Mouse (Mus musculus) layer of hippocampus, postnatal 14 days (tissue): ENCODE measurements at regions not wholly inside any gene's neighbourhood (a gene's known extent, or its start where the extent isn't known, plus 50 kb on each side); places are given as distances from the start of the nearest gene placed in this dataset.
"Not testable (repeated sequence)": the region's sequence is repeated elsewhere in the genome, so short reads cannot be mapped to it uniquely, and the experiment has no call there.

Source experiments
- DNase-seq, 2 experiments: peaks; one replicate each; pipeline ENCODE4 v3.0.0; 2021 to 2022; ENCODE audit warnings: low spot score in 2 of 2, mixed read lengths in 1 of 2

DNA sequence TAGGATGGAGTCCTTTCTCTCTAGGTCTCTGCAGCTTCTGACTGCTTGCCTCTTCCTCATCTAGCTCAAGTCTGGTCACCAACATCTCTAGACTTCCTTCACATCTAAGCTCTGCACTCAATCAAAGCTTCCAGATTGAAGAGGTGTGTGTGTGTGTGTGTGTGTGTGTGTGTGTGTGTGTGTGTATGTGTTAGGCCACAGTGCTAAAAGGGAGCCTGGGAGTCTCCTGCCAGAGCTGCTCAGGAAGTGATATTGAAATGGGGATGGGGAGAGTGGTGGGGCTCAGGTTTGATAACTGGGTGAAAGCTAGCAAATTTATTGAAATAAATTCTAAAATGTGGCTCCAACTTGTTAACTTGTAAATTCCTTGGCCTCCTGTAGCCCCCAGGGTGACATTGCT is 73.3 kb downstream of the Gm31371 start:
- not testable (repeated sequence) for DNase-seq

DNA sequence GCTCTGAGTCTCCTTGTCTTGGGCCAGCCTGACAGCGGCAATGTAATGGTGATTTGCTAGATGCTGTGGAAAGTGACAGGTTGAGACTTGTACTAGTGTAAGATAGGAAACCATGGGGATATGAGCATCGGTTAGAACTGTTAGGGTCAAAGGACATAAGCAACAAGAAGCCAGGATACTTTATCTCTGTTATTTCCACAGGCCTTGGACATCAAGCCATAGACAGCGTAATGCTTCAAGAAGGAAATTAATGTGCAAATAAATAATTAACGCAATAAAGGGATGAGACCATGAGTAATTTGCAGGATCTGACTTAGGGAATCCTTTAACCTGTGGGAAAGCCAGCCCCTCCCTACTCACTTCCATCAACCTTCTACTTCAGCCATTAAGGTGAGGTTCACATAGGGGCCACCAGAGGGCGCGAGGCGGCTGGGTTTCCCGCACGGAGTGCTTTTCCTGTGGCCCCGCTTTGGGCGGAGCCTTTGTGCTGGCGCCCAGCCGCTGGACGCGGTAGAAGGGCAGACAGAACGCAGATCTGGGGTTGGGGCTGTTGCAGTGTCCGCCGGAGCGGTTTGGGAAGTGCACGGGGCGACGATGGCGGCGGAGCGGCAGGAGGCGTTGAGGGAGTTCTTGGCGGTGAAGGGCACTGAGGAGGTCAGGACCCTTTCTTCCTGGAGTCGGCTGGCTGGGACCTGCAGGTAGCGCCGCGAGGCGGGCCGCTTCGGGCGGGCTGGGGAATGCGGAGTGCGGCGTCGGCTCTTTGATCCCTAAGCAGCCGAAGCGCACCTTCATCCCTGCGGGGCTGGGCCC is 76.5 kb downstream of the Gm31371 start:
- DNase-seq: peak; percentile 37 to 39

DNA sequence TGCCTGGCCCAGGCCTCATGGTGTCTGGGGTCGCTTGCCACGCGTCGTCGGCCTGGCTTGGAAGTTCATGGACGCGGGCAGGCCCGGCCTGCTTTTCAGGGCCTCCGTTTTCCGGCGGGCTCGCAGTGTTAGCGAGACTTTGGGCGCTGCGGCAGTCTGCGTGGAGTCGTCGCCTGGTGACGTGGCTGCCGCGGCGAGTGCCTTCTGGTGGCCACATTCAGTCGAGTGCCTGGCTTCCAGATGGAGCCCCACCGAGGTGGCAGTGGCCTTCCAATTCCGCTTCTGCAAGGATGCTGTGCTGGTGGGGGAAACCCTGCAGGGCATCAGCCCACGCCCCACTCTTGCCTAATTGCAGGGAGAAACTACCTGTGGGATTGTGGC is 77.1 kb downstream of the Gm31371 start:
- not testable (repeated sequence) for DNase-seq

DNA sequence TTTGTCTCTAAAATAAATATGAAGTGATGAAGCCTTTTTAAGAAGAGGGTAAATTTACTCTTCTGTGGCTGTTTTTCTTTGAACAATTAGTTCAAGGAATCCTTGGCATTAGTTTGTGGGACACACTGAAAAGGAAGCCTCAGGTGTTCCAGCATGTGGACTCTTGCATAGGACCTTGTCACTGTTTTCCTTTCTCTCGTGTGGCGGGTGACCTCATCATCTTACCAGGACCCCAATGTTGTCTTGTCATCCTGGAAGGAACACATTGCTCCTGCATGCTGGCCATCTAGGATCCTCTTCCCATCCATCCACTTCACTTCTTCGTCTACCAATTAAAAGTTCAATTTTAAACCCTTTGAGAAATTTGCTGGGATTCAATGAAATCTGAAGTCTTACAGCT is 104.9 kb downstream of the Gm31371 start:
- peak in 1 of 2 experiments; percentile 32 for DNase-seq

DNA sequence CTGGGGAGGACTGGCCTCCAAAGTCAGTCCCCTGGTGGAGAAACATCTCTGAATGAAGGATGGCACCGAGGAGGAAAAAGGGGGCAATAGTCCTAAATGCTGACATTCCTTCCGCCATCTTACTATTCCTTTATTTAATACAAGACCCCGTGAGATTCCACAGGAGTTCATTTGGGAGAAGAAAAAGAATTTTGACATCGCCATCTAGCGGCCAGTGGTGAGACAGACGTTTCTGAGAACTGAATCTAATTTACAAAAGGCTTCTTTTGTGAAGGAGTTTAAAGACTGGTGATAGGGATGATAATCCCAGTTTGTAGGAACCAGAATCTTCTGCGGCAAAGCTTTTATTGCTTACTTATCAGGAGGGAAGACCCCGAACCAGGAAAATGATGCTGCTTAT is 107.8 kb downstream of the Gm31371 start:
- DNase-seq: not testable (repeated sequence)

DNA sequence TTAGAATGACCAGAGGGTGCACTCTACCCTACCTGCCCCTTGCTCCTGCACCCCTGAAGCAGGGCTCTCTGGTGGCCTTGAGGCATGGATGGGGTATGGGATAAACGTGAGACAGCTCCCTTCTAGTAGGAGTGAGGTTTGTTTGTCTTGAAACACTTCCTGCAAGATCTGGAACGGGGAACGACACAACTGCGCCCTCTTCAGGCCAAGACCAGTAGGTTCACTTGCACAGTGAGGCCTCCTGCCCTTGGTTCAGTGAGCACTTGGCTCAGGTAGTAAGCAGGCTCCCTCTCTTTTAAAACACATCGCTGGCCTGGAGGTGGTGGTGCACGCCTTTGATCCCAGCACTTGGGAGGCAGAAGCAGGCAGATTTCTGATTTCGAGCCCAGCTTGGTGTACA is 110.1 kb downstream of the Gm31371 start:
- not testable (repeated sequence) for DNase-seq

DNA sequence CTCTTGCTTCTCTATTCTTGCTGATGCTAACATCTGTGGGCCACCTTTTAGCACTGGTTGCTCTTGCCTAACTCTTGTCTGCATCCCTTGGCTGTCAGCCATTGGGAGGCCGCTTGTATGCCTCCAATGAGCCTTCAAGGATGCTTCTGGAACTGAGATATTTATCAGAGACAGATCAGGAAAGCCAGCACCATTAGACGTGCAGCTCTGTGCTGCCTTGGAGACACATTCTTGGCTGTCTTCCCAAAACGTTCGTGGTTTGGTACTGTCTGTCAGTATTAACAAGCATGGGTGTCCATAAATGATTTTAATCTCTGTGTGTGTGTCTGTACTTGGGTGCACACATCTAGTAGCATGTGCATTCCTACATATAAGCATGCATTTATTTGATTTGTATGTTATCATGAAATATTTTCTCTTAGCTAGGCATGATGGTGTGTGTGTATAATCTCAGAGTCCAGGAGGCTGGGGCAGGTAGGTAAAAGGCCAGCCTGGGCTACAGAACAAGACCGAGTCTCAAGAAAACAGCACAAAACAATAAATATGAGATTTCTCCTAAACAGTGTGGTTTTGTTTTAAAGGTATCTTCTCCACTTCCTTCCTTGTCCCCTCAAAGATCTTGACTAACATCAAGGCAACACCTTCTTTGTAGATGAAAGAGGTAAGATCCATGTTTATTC is 111.4 kb downstream of the Gm31371 start:
- DNase-seq: not testable (repeated sequence)

DNA sequence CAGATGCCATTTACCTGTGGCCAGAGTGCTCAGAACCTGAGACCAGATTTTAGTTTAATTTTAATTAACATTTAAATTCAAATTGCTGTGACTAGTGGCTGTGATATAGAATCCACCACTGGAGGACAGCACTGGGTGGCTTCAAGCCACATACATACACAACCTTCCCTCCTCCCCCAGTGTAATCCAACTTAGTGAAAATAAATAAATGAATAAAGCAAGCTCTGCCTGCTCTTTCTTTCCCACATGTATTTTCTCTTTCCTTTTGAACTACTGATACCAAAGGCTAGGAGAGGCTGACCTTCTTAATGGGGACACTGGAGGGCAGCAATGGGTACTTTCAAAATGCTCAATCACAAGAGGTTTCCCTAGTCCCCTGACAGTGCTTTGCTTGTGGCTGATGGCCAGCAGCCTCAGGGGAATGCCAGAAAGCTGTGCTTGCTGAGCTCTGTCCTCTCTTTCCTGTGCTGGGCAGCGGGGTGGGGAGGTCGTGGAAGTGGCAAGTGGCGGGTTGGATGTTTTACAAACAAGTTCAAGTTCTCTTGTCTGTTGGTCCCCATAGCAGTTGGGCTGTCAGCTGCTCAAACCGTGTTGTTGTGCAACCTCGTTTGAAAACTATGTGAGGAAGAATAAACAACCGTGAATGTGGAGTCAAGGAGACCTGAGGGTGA is 112.4 kb downstream of the Gm31371 start:
- DNase-seq: not testable (repeated sequence)

DNA sequence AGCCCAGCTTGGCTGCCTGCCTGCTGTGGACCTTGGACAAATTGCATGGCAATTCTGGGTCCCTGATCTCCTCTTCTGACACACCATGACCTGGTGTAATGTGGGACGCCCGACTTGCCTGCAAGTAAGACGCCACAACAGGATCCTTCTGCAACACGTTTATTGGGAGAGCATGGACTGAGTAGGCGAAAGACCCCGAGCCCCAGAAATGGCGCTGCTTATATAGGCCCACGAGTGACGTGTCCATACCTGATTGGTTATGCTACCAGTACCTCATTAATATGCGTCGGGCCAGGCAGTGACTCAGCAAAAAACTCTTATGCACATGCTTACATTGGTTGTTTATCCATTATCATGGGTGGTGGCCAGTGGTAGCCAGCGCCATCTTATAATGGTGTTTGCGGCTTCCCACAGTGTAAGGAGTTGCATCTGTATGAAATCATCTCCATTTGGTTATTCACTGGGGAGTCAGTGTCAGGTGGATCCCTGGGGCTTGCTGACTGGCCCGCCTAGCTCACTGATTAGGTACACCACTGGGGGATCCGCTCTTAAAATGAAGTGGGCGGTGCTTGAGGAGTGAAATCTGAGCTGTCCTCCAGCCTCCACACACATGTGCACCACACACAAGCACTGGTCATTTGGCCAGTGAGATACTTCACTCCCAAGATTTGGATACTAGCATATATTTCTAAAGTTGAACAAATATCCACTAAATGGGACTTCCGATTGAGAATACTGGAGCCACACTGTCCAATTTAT is 113.1 kb downstream of the Gm31371 start:
- DNase-seq: peak in 1 of 2 experiments; percentile 21

DNA sequence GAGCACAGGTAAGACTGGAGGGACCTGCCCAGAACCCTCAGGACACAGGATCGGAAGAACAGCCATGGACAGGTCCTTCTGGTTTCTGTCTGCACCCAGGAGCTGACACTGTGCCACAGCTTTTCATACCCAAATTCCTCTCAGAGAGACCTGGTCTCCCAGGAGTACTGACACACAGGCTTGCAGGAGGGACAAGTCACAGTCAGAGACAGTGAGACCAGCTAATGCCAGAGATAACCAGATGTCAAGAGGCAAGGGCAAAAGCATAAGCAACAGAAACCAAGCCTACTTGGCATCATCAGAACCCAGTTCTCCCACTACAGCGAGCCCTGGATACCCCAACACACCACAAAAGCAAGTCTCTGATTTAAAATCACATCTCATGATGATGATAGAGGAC is 122.3 kb downstream of the Gm31371 start:
- not testable (repeated sequence) for DNase-seq

DNA sequence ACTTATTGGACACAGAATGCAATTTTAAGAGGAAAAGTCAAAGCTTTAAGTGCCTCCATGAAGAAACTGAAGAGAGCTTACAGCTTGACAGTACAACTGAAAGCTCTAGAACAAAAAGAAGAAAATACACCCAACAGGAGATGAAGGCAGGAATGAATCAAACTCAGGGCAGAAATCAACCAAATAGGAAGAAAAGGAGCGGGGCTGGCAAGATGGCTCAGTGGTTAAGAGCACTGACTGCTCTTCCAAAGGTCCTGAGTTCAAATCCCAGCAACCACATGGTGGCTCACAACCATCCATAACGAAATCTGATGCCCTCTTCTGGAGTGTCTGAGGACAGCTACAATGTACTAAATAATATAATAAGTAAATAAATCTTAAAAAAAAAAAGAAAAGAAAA is 124.8 kb downstream of the Gm31371 start:
- DNase-seq: not testable (repeated sequence)

DNA sequence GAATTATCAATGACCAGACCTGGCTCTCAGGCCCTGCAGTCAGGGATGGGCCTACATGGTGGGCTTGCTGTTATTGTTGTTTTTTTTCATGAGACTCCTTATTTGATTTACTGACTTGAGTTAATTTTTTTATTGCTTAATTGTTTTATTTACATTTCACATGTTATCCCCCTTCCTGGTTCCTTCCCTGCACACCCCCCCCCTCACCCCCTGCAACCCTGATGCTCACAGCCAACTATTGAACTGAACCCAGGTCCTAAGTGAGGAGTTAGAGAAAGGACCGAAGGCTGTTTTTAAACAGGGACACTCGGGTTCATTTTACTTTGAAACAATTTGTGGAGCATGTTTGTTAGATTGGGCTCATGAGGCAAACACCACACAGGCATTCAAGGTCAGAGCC is 126.9 kb downstream of the Gm31371 start:
- DNase-seq: not testable (repeated sequence)

DNA sequence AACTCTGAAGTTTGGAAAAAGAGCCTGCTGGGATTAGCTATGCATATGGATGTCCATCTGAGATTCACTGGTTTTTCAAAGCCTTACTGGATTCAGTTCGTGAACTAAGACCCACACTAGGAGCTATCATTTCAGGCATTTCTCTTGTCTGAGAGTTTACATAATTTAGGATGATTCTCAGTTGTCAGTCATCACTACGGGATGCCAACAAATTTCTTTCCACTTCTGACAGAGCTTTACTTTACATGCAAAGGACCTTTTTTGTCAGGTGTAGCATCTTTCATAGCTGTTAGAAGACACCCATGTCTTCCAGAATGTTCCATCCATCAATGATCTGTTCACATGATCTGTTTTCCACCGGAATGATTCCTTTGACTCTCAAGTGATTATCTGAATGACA is 154.4 kb downstream of the Gm31371 start:
- peak; percentile 0 to 4 for DNase-seq

DNA sequence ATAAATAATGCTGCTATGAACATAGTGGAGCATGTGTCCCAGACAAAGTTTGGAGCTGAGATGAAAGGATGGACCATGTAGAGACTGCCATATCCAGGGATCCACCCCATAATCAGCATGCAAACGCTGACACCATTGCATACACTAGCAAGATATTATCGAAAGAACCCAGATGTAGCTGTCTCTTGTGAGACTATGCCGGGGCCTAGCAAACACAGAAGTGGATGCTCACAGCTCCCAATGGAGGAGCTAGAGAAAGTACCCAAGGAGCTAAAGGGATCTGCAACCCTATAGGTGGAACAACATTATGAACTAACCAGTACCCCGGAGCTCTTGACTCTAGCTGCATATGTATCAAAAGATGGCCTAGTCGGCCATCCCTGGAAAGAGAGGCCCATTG is 194.9 kb downstream of the Gm31371 start:
- DNase-seq: not testable (repeated sequence)

DNA sequence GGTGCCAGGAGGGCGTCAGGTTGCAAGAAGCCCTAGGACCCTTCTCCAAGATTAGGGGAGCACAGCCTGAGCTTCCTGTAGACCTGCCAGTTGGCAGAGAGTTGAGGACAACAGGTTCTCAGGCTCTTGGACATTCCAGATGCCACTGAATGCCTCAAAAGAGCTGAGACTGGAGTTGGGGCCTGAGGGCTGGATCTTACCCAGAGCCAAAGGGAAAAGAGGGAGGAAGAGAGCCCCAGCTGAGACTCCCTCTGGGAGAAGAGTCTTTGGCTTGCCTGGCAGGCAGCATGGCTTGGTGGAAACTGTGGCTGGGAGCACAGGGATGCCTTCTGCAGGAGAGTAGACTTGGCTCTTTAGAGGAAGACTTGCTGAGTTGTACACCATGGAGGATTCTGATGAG is 197.0 kb downstream of the Gm31371 start:
- DNase-seq: not testable (repeated sequence)

DNA sequence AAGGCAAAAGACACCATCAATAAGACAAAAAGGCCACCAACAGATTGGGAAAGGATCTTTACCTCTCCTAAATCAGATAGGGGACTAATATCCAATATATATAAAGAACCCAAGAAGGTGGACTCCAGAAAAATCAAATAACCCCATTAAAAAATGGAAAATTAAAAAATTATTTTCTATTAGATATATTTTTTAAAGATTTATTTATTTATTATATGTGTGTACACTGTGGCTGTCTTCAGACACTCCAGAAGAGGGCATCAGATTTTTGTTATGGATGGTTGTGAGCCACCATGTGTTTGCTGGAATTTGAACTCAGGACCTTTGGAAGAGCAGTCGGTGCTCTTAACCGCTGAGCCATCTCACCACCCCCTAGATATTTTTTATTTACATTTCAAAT is 199.2 kb downstream of the Gm31371 start:
- DNase-seq: not testable (repeated sequence)

DNA sequence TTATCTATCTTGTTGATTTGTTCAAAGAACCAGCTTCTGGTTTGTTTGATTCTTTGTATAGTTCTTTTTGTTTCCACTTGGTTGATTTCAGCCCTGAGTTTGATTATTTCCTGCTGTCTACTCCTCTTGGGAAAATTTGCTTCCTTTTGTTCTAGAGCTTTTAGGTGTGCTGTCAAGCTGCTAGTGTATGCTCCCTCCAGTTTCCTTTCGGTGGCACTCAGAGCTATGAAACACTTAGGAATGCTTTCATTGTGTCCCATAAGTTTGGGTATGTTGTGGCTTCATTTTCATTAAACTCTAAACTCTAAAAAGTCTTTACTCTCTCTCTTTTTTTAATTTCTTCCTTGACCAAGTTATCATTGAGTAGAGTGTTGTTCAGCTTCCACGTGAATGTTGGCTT is 204.0 kb downstream of the Gm31371 start:
- DNase-seq: not testable (repeated sequence)

DNA sequence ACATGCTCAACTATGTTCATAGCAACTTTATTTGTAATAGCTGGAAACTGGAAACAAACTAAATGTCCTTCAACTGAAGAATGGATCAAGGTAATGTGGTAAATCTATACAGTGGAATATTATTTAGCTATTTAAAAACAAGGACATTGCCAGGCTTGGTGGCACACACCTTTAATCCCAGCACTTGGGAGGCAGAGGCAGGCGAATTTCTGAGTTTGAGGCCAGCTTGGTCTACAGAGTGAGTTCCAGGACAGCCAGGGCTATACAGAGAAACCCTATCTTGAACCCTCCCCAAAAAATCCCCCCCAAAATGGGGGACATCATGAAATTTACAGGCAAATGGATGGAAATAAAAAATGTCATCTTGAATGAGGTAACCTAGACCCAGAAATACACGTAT is 213.6 kb downstream of the Gm31371 start:
- DNase-seq: not testable (repeated sequence)

DNA sequence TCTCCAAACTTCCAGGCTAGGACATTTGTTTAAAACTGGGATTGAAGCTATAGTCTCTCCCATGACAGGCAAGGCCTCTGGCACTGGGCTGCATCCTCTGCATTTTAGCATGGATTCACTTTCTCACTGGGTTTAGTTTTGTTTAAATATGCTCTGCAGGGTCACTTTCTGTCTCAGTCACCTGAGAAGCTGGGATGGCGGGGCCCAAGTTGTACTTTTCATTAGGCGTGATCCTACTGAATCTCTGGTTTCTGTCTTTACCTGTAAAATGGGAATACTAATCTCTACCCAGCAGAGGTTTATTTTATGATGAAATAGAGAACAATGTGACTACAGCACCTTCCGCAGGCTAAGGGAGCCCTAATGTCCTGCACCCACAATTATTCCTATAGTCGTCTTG is 216.4 kb downstream of the Gm31371 start:
- DNase-seq: not testable (repeated sequence)

DNA sequence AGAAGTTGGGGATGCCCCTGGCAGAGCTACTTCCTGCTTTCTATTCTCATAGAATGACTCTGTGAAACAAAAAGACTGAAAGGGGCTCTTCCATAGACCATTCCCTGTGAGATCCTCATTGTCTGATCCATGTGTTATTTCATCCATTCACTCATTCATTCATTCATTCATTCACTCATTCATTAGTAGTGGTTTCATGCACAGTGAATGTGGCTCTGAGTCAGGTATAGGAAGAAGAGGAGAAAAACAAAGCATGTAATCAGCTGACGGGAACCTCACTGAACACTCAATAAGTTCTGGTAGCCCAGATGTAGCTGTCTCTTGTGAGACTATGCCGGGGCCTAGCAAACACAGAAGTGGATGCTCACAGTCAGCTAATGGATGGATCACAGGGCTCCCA is 217.0 kb downstream of the Gm31371 start:
- not testable (repeated sequence) for DNase-seq

DNA sequence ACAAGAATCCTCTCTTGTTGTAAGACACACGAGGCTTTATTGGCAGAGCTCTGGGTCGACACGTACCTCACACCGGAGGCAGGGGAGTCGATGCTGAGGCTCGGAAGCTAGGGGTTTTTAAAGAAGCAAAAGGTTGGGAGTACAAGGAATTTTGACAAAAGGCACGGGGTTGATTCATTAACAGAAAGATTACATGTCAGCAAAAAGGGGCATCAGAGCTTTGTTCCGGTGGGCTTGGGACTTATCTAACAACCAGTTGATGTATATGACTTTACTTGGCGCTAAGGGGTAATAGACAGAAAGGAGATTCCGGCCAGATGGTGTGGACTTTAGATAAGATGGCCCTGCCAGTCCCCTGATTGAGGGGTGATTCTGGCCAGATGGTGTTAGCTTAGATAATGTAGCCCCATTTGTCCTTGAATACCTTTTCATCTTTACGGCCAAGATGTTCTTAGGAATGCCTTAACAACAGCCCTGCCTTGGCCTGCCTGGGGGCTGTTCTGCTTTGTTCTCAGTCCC is 218.3 kb downstream of the Gm31371 start:
- DNase-seq: not testable (repeated sequence)
